Mouse (Mus musculus) adrenal gland, adult 2 months (tissue): ENCODE results near the gene Rab1b. TPM values are rescaled to one million over a fixed set of nuclear protein-coding genes. Genes with fewer than 3 reads are reported as not detected.
"Not testable (repeated sequence)": the region's sequence is repeated elsewhere in the genome, so short reads cannot be mapped to it uniquely, and the experiment has no call there.

ENCODE experiments used
- DNase-seq: peaks from one replicate; pipeline ENCODE4 v3.0.0; 2021
- polyA plus RNA-seq: library from polyadenylated mRNA; depleted of rRNA; stranded (reverse); fragments of >200 nt; gene quantifications from 2 replicates; pipeline ENCODE4 v1.2.3, GENCODE M21; 2012
- total RNA-seq, 2 experiments: library from RNA; stranded (reverse); gene quantifications; 2 replicates each; pipeline ENCODE4 v1.2.3; 2021

The Rab1b gene
- total and polyA plus RNA-seq, 3 experiments: 166 to 337 (median 194) TPM

DNA sequence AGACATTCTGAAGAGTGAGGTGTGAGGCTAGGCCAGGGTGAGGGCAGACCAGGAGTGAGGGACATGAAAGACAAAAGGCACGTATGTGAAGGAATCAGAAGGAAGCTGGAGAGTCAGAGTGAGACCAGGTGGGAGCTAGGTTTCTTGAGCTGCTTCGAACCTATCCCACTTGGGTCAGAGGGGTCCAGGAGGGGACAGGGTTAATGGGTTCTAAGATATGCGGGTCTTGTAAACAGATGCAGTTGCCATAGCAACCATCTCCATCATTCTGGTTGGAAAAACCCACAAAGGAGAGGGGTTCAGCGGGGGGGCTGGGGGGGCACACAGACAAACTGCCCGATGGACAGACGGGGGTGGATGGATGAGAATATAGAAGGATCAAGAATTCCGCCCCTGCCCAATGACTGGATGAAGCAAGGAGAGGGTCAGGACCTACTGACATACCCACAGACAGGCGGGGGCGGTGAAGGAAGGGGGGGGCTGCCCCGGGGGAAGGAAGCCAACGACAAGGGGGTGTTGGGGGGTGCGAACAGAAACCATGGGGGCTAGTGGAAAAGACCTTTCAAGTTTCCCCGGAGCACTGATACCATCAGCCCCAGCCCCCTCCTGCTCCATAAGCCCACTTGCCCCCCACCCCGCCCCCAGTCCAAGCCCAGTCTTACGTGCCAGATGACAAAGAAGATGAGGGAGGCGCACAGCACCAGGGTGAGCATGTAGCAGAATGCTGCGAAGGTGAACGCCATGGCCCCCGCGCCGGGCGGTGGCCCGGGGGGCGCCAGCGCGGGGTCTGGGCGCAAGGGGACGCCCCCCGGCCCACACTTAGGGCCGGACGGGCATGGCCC lies 9.1 kb downstream of the Rab1b start:
- DNase-seq: no peak

DNA sequence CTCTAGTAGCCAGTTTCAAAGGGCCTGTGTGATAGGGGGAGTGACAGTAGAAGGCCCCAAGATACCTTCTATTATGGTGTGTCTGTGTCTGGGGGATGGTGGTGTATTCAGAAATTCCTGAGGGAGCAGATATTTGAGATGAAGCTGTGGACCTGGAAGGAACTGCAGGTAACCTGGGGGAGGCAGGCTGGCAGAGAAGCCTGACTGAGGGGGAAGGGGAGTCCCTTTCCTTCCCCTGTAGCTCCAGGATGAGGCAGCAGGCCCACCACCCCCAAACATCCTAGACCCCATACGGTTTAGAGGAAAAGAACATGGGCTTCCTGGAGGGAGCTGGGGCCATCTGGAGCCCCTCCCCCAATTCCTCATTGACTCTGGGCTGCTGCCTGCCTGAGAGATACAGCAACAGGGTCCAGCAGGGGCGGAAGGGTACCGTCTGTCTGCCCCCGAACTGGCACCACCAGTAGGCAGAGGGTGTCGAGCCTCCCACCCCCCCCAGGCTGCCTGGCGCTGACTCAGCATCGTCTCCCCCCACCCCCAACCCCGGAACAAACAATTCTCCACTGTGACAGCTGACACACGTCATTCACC lies 10.9 kb downstream of the Rab1b start:
- DNase-seq: no peak

DNA sequence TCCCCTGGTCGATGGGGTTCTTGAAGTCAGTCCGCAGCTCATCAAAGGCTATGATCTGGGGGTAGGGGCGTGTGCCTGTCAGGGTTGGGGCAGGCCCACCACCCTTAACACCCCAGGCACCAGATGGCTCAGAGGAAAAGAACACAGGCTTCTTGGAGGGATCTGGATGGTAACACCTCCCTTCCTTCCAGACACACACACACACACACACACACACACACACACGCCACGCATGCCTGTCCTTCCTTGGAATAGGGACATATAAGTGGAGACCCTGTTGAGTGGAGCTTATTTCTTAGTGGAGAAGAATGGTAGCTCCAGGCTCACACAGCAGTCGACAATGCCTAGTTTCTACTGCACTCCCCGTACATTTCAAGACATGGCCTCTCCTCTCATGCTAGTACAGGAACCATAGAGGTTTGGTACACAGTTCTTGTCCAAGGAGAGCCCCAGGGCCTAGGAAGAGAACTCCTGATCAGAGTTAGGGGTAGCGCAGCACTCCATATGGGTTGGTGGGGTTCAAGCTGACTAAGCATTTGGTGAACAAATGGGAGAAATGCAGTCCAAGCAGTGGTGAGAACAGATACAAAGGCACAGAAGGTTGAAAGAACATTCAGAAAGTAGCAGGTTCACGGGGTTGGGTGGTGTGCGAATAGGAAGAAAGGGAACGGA lies 12.0 kb downstream of the Rab1b start:
- no peak for DNase-seq

DNA sequence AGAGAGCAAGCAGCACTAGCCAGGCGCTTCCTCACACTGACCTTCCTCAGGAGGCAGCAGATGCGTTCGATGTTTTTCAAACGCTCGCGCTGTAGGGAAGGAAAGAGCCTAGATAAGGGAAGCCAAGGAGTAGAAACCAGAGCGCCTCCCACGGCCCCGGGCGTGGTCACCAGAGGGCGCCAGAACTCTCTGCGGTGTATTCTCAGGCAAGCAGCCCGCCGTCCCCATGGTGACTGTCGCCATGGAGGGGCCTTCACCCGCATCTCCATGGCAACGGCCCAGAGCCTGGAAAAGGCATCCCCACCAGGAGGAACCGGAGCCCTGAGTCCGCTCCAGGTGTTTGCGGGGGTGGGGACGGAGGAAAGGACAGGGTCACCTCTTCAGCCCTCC lies 12.6 kb downstream of the Rab1b start:
- peak; percentile 92 for DNase-seq

DNA sequence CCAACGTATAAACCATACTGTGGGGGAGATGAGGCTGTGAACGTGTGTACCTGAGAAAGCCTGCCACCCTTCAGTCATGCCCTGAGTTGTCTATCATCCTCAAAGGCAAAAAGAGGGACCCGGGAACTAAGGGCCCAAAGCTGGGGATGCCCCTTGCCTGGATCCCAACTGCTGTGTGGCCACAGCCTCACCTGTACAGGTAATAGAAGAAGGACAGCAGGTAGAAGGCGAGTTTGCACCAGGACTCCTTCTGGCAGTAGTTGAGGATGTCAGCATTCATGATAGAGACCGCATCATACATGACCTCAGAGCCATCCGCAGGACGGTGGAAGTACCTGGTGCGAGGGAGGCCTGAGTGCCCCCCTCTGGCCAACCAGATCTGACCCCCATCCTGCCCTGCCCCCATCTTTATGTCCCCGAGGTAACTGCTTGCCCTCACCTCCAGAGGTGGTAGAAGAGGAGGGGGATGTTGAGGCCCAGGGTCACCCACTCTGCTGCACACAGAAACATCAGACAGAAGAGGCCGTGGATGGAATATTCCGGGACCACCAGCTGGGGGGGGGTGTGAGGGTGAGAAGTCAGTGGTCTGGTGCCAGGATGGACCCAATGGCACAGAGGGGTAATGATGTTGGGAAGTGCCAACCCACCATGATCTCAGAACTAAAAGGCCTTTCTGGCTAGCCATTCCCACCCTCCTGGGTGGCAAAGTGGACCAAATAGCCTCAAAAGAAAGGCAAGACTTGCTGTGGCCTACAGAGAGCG lies 13.2 kb downstream of the Rab1b start:
- DNase-seq: no peak

DNA sequence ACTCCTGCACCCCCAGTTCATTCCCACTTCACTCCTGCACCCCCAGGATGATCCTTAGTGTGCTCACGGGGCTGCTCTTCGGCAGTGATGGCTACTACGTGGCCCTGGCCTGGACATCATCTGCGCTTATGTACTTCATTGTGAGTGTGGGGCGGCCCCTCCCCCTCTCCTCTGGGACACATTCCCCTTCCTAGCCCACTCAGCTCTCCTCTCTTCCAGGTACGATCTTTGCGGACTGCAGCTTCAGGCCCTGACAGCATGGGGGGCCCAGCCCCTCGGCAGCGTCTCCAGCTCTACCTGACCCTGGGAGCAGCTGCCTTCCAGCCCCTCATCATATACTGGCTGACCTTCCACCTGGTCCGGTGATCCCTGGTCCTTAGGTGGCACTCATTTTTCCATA lies 14.8 kb downstream of the Rab1b start:
- no peak for DNase-seq

DNA sequence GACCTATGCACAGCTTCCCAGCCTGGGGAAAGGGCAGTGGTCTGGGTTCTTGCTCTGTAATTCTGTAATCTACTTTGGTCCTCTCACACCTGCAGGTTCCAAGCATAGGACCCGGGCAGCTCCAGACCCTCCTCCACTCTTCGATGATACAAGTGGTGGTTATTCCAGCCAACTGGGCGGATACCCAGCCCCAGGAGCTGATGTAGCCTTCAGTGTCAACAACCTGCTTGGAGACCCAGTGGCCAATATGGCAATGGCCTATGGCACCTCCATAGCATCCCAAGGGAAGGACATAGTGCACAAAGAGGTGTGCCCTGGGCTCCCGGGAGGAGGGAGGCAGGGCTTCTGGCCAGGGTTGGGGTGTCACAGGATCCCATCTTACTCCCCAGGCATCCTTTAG lies 17.5 kb downstream of the Rab1b start:
- no peak for DNase-seq

DNA sequence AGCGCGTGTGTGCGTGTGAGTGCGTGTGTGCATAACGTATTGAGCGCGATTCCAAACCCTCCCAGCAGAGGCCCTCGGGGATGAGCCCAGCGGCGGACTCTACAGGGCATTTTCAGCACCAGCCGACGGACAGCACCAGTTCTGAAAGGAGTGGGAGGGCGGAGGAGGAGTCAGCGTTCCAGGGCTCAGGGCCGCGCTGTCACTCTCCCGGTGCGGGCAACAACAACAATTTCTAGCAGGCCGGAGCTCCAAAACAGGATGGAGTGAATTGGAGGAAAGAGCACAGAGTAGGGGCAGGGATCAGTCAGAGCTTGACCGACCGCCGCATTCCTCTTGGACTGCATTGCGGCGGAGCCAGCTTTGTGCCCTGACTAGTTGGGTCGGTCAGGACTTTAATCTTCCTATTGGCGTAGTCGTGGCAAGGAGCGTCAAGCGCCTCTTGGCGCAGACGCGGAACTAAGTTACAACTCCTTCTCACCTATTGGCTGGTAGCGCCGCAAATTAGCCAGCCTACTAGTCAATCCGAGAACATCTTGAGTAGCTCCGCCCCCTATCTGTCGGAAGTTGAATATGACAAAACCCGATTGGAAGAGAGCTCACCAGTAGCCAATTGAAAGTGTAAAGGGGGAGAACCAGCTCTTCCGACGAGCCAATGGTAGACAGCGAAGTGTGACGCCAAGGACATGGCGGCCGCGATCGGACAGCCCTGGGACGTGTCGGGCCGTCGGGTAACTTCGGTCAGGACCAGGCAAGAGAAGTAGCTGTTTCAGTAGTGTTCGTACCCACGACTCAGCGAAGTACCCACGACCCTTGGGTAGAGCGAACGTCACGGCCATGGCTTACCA lies 18.8 kb downstream of the Rab1b start, which contains the start of gene Yif1a:
Gene Yif1a (plus strand): TSS at position 655 of the 845 bp plus-strand sequence.
- DNase-seq: peak; percentile 95

DNA sequence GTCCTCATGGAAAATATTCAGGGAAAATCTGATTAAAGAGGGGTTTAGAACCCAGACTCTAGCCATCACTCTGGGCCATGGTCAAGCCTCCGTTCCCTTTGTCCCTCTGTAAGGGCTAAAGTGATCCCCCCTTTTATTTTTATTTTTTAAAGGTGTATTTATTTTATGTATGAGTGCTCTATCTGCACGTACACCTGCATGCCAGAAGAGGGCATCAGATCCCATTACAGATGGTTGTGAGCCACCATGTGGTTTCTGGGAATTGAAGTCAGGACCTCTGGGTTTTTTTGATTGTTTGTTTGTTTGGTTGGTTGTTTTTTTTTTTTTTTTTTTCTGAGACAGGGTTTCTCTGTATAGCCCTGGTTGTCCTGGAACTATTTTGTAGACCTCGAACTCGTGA lies 20.3 kb downstream of the Rab1b start:
- not testable (repeated sequence) for DNase-seq

DNA sequence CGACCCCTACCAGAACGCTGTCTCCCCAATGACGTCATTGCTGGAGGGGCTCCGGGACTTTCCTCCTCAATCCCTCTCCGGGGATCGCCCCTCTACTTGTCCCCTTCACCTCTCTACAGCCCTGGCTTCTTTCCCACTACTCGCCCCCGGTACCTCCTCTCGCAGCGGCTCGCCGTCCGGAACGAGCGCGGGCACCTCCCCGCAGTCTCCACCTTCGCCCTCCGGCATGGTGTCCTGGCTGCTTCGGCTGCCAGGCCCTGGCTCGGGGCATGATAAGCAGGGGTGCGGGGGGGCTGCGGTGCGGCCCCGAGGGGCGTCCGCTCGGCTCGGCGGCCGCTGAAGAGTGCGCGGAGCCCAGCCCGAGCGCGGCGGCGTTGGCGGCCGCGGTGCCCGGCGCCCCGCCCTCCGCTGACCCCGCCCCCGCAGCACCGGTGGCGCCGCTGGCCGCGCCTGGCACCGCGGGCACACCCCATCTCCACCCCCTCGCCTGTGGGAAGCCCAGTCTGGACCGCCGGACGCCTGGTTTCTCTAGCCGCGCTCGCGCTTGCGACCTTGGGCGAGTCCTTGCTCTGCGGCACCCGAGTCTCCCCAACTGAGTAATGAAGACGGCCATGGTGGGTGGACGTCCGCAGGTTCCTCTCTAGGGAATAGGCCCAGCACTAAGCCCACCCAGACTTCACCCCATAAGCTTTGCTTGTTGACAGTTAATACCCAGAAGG lies 21.6 kb downstream of the Rab1b start, which contains the start of gene Tmem151a:
Gene Tmem151a (minus strand): TSS at position 387 of the 719 bp plus-strand sequence.
- peak; percentile 83 for DNase-seq

DNA sequence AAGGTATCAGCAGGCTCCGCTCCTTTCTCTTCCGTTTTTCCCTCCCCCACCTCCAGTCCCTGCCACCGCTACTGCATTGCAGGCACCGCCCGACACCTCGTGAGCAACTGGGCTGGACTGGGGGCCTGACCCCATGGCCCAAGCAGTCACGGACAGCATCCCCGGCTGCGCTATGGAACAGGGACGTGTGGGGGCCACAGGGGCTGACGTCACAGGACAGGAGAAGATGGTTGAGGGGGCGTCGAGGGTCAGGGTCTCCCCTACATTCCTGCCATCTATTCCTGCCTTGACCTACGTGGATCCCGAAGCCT lies 22.1 kb downstream of the Rab1b start:
- DNase-seq: no peak

DNA sequence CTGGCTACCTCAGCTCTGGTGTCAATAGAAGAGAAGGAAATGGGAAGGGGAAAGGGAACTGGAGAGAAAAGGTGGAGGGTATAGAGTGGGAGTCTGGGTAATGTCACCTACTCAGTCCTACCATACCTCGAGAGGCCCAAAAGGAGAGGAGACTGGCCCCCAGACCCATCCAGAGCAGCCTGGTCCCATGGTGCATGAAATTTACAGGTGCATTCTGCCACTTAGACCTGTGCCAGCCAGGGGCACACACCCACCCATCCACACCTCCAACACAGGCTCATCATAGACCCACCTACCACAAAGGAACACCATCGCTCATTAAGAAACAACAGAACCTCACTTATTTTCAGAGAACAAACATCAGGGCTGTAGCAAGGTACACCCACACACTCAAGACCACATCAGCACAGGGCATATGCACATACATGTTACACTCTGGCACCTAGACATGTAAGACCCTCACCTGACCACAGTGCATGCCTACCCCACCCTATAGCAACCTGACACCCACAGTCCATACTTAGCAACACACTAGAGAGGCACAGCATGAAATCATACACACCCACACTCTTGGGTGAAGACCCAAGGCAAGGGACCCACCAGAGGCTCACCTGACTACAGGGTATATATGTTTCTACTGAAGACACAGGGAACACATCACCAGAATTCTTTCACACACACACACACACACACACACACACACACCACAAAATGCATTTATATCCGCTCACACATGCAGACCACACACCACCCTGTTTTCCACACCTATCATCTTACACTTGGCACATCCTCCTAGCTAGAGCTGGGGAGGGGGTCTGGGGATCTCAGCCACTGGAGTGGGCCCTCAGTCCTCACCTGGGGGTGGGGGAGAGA lies 22.7 kb downstream of the Rab1b start:
- DNase-seq: no peak

DNA sequence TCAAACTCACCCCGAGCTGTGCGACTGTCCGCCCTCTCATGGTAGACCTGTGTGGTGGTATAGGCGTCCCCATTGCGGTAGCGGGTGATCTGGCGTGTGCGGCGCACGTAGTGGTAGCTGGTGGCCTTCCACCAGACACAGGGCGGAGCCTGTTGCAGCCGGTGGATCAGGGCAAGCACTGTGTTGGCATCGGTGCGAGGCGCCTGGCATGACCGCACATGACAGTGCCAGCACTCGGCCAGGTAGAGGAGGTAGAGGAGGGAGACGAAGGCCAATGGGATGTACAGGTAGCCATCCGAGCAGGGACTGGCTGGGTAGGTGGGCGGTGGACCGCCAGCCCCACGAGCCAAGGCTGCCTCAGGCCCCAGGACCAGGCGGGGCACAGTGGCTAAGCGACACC lies 24.3 kb downstream of the Rab1b start:
- DNase-seq: no peak

DNA sequence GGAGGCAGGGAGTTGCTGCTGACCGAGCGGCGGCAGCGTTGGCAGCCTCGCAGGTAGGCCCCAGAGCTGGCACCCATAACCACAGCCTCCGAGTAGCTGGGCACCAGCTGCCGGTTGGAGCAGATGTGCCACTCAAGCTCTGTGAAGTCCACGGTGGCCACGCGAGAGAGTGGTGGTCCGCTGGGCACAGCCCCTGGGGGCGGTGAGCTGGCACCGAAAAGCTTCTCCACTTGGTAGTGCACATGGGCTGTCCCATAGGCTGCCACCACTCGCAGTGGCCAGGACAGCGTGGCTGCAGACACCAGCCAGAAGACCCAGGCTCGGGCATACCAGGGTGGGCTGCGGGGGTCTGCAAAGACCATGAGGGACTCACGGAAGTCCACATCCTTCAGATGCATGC lies 24.9 kb downstream of the Rab1b start:
- DNase-seq: no peak

DNA sequence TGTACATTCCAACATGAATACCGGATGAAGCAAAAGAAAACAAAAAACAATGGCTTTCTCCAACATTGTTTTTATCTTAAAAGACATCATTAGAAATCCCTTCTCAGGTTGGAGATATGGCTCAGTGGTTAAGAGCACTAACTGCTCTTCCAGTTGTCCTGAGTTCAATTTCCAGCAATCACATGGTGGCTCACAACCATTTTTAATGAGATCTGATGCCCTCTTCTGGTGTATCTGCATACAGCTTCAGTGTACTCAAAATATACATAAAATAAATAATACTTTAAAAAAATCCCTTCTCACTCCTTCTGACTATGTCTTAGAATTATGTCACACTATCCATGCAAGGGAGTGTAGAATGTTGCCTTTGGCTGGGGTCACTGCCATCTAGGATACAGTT lies 27.6 kb downstream of the Rab1b start:
- DNase-seq: no peak

DNA sequence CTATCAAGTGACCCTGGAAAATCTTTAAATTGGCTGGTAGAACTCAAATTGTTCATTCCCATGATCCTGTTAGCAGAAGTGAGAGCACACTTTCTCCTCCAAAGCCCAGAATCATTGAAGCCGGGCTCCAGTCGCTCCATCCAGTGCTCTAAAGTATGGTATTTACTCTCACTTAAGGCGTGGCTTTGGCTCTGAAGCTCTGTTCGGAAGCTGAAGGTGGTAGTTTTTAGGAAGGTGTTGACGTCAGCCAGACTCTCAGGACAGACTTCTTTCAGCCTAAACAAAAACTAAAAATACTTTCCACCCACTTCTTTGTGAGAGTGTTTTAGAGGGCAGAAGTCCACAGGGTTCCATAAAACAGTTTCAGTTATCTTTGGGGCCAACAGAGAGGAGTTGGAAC lies 33.4 kb downstream of the Rab1b start:
- DNase-seq: no peak

DNA sequence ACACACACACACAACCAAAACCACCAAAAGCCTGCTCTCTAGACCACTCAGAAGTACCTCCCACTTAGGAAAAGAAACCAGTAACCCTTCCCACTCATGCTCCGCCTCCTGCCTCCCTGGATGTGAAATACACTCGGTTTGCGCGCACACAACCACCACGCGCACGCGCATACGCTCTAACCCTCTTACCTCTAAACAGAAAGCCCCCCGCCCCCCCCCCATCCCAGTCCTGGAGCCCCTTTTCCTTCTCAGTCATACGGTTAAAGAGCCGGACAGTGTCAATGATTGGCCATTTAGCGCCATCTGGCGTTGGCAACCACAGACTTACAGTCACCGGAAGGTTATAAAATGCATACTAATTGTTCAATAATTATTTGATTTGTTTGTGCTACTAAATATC lies 33.8 kb downstream of the Rab1b start:
- peak; percentile 45 for DNase-seq

DNA sequence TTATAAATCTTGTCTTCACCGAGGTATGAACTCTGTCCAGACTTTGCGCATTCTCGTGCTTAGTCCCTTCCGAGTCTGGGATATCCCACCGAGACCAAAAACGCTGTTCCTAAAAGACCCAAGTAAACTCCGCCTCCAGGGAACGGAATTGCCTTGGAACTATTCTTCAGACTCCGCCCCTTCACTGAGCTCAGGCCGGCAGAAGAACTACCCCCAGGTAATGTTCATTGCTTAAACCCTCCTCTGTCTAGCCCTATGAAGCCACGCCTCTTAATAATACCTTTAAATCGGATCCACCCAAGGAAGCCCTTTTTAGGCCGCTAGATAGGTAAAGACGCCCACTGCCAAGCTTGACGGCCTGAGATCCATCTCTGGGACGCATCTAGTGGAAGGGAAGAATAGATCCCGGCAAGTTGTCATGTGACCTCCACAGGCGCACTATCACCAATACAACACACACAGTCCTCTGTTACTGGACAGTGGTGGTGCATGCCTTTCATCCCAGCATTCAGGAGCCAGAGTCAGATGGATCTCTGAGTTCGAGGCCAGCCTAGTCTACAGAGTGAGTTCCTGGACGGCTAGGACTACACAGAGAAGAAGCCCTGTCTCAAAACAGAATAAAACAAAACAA lies 34.4 kb downstream of the Rab1b start:
- peak; percentile 38 for DNase-seq
